Mouse (Mus musculus): ENCODE measurements at regions not wholly inside any gene's neighbourhood (a gene's known extent, or its start where the extent isn't known, plus 50 kb on each side); places are given as distances from the start of the nearest gene placed in this dataset.

DNA sequence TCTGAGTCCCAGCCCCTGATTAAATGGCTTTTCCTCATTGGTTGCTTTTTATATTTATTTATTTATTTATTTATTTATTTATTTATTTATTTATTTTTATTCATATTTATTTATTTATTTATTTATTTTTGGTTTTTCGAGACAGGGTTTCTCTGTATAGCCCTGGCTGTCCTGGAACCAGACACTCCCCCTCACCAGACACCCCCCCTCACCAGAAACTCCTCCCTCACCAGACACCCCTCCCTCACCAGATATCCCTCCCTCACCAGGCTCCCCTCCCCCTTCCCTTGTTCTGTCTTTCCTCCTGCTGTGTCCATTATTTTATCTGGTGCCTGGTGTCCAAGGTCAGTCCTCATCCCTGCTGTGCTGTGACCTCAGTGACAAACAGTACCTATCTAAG, 134.7 kb upstream of the Slc7a14 start:
- TF ChIP-seq CTCF (IDR thresholded peaks at IDR 0.05; ENCODE audit: borderline replicate concordance, extremely low read depth, insufficient read depth, insufficient read length) (no peak), POLR2A (IDR thresholded peaks at IDR 0.05; ENCODE audit: borderline replicate concordance, extremely low read depth, insufficient read depth, insufficient read length, poor library complexity, severe bottlenecking) (no peak)
- no peak for DNase-seq (ENCODE audit: low read depth)

GRCm38 (mm10) chr3:31444311-31444710, 134.1 kb upstream of the Slc7a14 start:
- TF ChIP-seq CTCF (IDR thresholded peaks at IDR 0.05; ENCODE audit: borderline replicate concordance, extremely low read depth, insufficient read depth, insufficient read length) (no peak), POLR2A (IDR thresholded peaks at IDR 0.05; ENCODE audit: borderline replicate concordance, extremely low read depth, insufficient read depth, insufficient read length, poor library complexity, severe bottlenecking) (no peak)
- DNase-seq (ENCODE audit: low read depth), result no peak

- no peak for DNase-seq (ENCODE audit: low read depth)
- TF ChIP-seq POLR2A (IDR thresholded peaks at IDR 0.05; ENCODE audit: borderline replicate concordance, extremely low read depth, insufficient read depth, insufficient read length, poor library complexity, severe bottlenecking), result no peak
- no peak for TF ChIP-seq CTCF (IDR thresholded peaks at IDR 0.05; ENCODE audit: borderline replicate concordance, extremely low read depth, insufficient read depth, insufficient read length)
These were observed 133.7 kb upstream of the Slc7a14 start for GRCm38 (mm10) chr3:31443894-31444293.

DNA sequence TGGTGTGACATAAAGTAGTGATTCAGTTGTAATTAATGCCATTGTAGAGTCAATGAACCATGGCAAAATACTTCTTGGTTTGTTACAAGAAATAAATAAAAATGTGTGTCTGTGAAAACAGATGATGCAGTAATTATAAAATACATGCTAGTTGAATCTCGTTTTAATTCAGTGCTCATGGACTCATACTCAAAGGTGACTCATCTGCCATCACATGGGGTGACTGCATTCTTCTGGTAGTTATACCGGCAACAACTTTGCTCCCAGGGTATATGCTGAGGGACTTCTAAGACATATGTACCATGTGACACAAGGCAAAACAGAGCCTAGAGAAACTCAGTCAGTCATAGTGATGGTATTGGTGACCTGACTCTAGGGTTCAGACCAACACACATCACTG, 130.1 kb upstream of the Slc7a14 start:
- TF ChIP-seq POLR2A (IDR thresholded peaks at IDR 0.05; ENCODE audit: borderline replicate concordance, extremely low read depth, insufficient read depth, insufficient read length, poor library complexity, severe bottlenecking), result no peak
- no peak for TF ChIP-seq CTCF (IDR thresholded peaks at IDR 0.05; ENCODE audit: borderline replicate concordance, extremely low read depth, insufficient read depth, insufficient read length)
- no peak for DNase-seq (ENCODE audit: low read depth)

DNA sequence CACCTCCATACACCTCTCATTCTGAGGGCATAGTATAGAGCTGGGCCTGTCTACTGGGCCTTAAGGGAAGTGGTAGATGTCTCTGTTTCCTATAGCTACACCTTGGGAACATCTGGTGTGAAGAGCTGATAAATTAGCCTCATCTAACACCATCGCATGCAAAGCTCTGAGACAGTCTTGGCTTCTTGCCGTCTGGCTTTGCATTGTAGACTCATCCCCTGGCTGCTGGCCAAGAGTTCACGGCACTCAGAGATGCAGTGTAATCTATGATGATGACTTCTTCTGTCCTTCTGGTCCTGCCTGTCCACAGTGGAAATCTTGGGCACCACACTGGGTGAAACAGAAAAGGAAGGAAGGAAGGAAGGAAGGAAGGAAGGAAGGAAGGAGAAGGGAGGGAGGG, 127.8 kb upstream of the Slc7a14 start:
- TF ChIP-seq CTCF (IDR thresholded peaks at IDR 0.05; ENCODE audit: borderline replicate concordance, extremely low read depth, insufficient read depth, insufficient read length) (no peak), POLR2A (IDR thresholded peaks at IDR 0.05; ENCODE audit: borderline replicate concordance, extremely low read depth, insufficient read depth, insufficient read length, poor library complexity, severe bottlenecking) (no peak)
- peak; percentile 24 for DNase-seq (ENCODE audit: low read depth)

- no peak for TF ChIP-seq POLR2A (IDR thresholded peaks at IDR 0.05; ENCODE audit: borderline replicate concordance, extremely low read depth, insufficient read depth, insufficient read length, poor library complexity, severe bottlenecking)
- no peak for TF ChIP-seq CTCF (IDR thresholded peaks at IDR 0.05; ENCODE audit: borderline replicate concordance, extremely low read depth, insufficient read depth, insufficient read length)
- no peak for DNase-seq (ENCODE audit: low read depth)
These were observed 125.2 kb upstream of the Slc7a14 start for GRCm38 (mm10) chr3:31435204-31435963.

GRCm38 (mm10) chr3:31433201-31433600, 123.0 kb upstream of the Slc7a14 start:
- DNase-seq (ENCODE audit: low read depth), result no peak
- TF ChIP-seq CTCF (IDR thresholded peaks at IDR 0.05; ENCODE audit: borderline replicate concordance, extremely low read depth, insufficient read depth, insufficient read length) (peak; percentile 21; the same call in 1 of the 2 replicates), POLR2A (IDR thresholded peaks at IDR 0.05; ENCODE audit: borderline replicate concordance, extremely low read depth, insufficient read depth, insufficient read length, poor library complexity, severe bottlenecking) (no peak)

GRCm38 (mm10) chr3:31423517-31423916, 113.3 kb upstream of the Slc7a14 start:
- DNase-seq (ENCODE audit: low read depth), result no peak
- TF ChIP-seq CTCF (IDR thresholded peaks at IDR 0.05; ENCODE audit: borderline replicate concordance, extremely low read depth, insufficient read depth, insufficient read length), result no peak
- no peak for TF ChIP-seq POLR2A (IDR thresholded peaks at IDR 0.05; ENCODE audit: borderline replicate concordance, extremely low read depth, insufficient read depth, insufficient read length, poor library complexity, severe bottlenecking)

DNA sequence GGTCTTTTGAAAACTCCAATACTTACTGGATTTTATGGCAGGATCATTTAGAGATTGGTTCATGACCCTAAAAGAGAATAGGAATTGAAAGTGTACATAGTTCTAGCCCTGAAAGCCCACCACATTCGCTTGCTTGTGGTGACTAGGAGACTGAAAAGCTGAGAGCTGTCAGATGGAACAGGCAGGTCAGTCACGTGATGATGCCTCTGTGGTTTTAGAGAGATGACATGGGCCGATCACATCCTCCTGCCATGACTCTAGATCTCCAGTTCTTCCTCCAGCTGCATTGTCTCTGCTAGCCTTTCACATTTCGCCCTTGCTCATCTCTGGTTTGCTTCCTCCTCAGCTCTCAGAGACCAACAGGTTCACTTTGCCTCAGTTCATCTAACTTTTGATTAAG, 98.6 kb upstream of the Slc7a14 start:
- DNase-seq (ENCODE audit: low read depth), result no peak
- no peak for TF ChIP-seq CTCF (IDR thresholded peaks at IDR 0.05; ENCODE audit: borderline replicate concordance, extremely low read depth, insufficient read depth, insufficient read length)
- no peak for TF ChIP-seq POLR2A (IDR thresholded peaks at IDR 0.05; ENCODE audit: borderline replicate concordance, extremely low read depth, insufficient read depth, insufficient read length, poor library complexity, severe bottlenecking)

- DNase-seq (ENCODE audit: low read depth), result no peak
- TF ChIP-seq POLR2A (IDR thresholded peaks at IDR 0.05; ENCODE audit: borderline replicate concordance, extremely low read depth, insufficient read depth, insufficient read length, poor library complexity, severe bottlenecking) (no peak), CTCF (IDR thresholded peaks at IDR 0.05; ENCODE audit: borderline replicate concordance, extremely low read depth, insufficient read depth, insufficient read length) (no peak)
These were observed 95.7 kb upstream of the Slc7a14 start for GRCm38 (mm10) chr3:31405880-31406279.

DNA sequence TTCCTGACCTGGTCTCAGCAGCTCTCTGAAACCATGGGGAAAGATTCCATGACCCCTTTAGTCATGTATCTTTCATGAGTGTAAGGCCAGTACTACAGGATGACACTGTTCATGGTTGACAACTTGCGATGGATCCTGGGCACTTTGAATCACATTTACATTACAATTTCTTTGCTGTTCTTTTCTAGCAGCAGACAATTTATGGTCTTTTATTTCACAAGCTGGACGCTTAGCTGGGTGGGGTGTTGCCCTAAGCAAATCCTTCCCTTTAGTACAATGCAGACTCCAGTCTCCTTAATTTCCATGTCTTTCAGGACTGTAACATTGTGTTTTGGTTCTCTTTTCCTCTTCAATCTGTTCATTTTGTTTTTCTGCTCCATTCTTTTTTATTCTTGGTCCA, 89.0 kb upstream of the Slc7a14 start:
- DNase-seq (ENCODE audit: low read depth), result no peak
- TF ChIP-seq POLR2A (IDR thresholded peaks at IDR 0.05; ENCODE audit: borderline replicate concordance, extremely low read depth, insufficient read depth, insufficient read length, poor library complexity, severe bottlenecking) (no peak), CTCF (IDR thresholded peaks at IDR 0.05; ENCODE audit: borderline replicate concordance, extremely low read depth, insufficient read depth, insufficient read length) (no peak)

- DNase-seq (ENCODE audit: low read depth), result no peak
- TF ChIP-seq CTCF (IDR thresholded peaks at IDR 0.05; ENCODE audit: borderline replicate concordance, extremely low read depth, insufficient read depth, insufficient read length) (no peak), POLR2A (IDR thresholded peaks at IDR 0.05; ENCODE audit: borderline replicate concordance, extremely low read depth, insufficient read depth, insufficient read length, poor library complexity, severe bottlenecking) (no peak)
These were observed 84.4 kb upstream of the Slc7a14 start for GRCm38 (mm10) chr3:31394533-31394932.

Data from brain, embryonic 14.5 days (tissue).